ENCODE assay signal across 14 mouse cellular contexts in genomic region chr1:92069932-92070677, GRCm38 (mm10).
DNase-seq lines count a peak whose midpoint lies in the region; ATAC-seq lines count a peak whose summit lies in the region.
"Had no signal": no experiment of that assay in that cellular context is flagged by ENCODE, and none has a peak within 500 bp of the region (broad histone marks: within the 10 kb centered on the region; RNA-seq: fewer than 3 reads in every experiment).

No protein-coding gene starts in this region.

- peaks cover 16% of the 10 kb centered on the region for H3K4me1 ChIP-seq in forebrain, embryonic 10.5 days
- no peaks in the 10 kb centered on the region for H3K4me1 ChIP-seq in hindbrain, embryonic 12.5 days
- H3K4me1 ChIP-seq in midbrain, embryonic 15.5 days, result peaks cover 7% of the 10 kb centered on the region
- H3K4me1 ChIP-seq: intestine, embryonic 15.5 days had no signal

- peak overlapping the region; percentile 65 for H3K27ac ChIP-seq in forebrain, embryonic 10.5 days
- H3K27ac ChIP-seq in hindbrain, embryonic 12.5 days, result peak overlapping the region; percentile 49
- peak overlapping the region; percentile 45 for H3K27ac ChIP-seq in midbrain, embryonic 15.5 days
- H3K27ac ChIP-seq: intestine, embryonic 15.5 days; limb, embryonic 12.5 days had no signal

- no peak overlapping the region for H3K4me2 ChIP-seq in hindbrain, embryonic 12.5 days (replicated peaks)
- no peak overlapping the region for H3K4me2 ChIP-seq in midbrain, embryonic 15.5 days
- H3K4me2 ChIP-seq: intestine, embryonic 15.5 days; limb, embryonic 12.5 days had no signal

- no peak overlapping the region for H3K4me3 ChIP-seq in forebrain, embryonic 10.5 days
- no peak overlapping the region for H3K4me3 ChIP-seq in hindbrain, embryonic 12.5 days
- H3K4me3 ChIP-seq in midbrain, embryonic 15.5 days, result no peak overlapping the region
- H3K4me3 ChIP-seq: intestine, embryonic 15.5 days; limb, embryonic 12.5 days had no signal

- peak; percentile 39 for DNase-seq in embryo, embryonic 11 days
- DNase-seq in forebrain, embryonic 10.5 days (ENCODE audit: extremely low spot score, low spot score), result no peak
- no peak for DNase-seq in natural killer cell, adult 2 months (ENCODE audit: low spot score in 2 of 2)
- DNase-seq in adrenal gland, adult 2 months, result no peak
- DNase-seq in cerebellum, postnatal 4 days (ENCODE audit: low spot score in 2 of 2), result no peak
- DNase-seq: cerebellum, adult 9-11 months; heart, adult 18-20 months; kidney, postnatal 36 days; layer of hippocampus, postnatal 36 days; lung, postnatal 36 days had no signal

- WGBS in forebrain, embryonic 10.5 days, result 27% methylated on average over 2 of the region's 2 CpGs
- 13% methylated on average over 2 of the region's 2 CpGs for WGBS in hindbrain, embryonic 12.5 days
- 11% methylated on average over 2 of the region's 2 CpGs for WGBS in midbrain, embryonic 15.5 days

- no peak overlapping the region for H3K9ac ChIP-seq in hindbrain, embryonic 12.5 days
- no peak overlapping the region for H3K9ac ChIP-seq in midbrain, embryonic 15.5 days
- H3K9ac ChIP-seq: intestine, embryonic 15.5 days; limb, embryonic 12.5 days had no signal

- H3K9me3 ChIP-seq in forebrain, embryonic 10.5 days, result no peaks in the 10 kb centered on the region
- H3K9me3 ChIP-seq in hindbrain, embryonic 12.5 days (replicated peaks), result no peaks in the 10 kb centered on the region
- H3K9me3 ChIP-seq in midbrain, embryonic 15.5 days, result no peaks in the 10 kb centered on the region
- H3K9me3 ChIP-seq: intestine, embryonic 15.5 days; limb, embryonic 12.5 days had no signal

- H3K27me3 ChIP-seq in forebrain, embryonic 10.5 days (ENCODE audit: poor library complexity, severe bottlenecking), result no peaks in the 10 kb centered on the region
- no peaks in the 10 kb centered on the region for H3K27me3 ChIP-seq in hindbrain, embryonic 12.5 days
- no peaks in the 10 kb centered on the region for H3K27me3 ChIP-seq in midbrain, embryonic 15.5 days (replicated peaks)
- H3K27me3 ChIP-seq: intestine, embryonic 15.5 days; limb, embryonic 12.5 days had no signal

- peak; percentile 50; the same call in 1 of the 2 replicates for ATAC-seq in hindbrain, embryonic 12.5 days (ENCODE audit: low FRiP score)
- ATAC-seq in midbrain, embryonic 15.5 days (replicated peaks), result peak; percentile 70; the same call in 1 of the 2 replicates
- ATAC-seq: intestine, embryonic 15.5 days had no signal

- H3K36me3 ChIP-seq in forebrain, embryonic 10.5 days (replicated peaks), result no peaks in the 10 kb centered on the region
- no peaks in the 10 kb centered on the region for H3K36me3 ChIP-seq in hindbrain, embryonic 12.5 days
- H3K36me3 ChIP-seq in midbrain, embryonic 15.5 days (replicated peaks), result no peaks in the 10 kb centered on the region
- H3K36me3 ChIP-seq: intestine, embryonic 15.5 days; limb, embryonic 12.5 days had no signal
